Mouse (Mus musculus) NIH3T3 (cell line): ENCODE data around the gene Vgll4.
A peak's percentile ranks its signal among the peaks of the same experiment; 100 is the strongest.

Source experiments
- DNase-seq: peaks from one replicate; pipeline ENCODE4 v3.0.0-alpha.2; 2012; ENCODE audit warnings: low read depth

The Vgll4 gene

DNA sequence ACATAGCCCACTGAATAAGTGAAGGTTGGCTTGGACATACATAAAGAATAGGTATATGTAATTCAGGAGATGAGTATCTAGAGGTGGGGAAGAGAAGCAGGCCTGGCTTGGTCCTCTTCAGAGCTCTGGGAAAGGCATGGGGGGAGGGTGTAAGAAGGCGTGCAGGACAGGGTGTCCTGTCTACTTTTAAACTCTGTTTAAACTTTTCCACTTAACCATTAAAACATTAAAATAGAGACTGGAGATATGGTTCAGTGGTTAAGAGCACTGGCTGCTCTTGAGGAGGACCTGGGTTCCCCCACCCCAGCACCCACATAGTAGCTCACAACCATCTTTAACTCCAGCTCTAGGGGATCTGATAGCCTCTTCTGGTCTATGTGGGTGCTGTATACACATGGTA is 3.2 kb upstream of the Vgll4 start:
- no peak for DNase-seq

- DNase-seq: peak; percentile 55
These were observed 1.1 kb upstream of the Vgll4 start for GRCm38 (mm10) chr6:114970895-114971294.

DNA sequence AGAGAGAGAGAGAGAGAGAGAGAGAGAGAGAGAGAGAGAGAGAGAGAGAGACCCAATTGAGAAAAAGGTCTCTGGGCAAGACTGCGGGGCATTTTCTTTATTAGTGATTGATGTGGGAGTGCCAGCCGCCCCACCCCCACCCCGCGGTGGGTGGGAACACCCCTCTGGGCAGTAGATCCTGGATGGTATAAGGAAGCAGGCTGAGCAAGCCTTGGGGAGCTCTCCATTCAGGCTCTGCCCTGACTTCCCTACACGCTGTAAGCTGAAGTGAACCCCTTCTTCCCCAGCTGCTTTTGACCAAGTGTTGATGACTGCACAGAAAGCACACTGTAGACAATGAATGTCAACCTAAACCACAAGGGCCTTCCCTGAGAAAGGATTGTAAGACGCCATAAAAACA is 592 bp upstream of the Vgll4 start:
- DNase-seq: peak; percentile 38

DNA sequence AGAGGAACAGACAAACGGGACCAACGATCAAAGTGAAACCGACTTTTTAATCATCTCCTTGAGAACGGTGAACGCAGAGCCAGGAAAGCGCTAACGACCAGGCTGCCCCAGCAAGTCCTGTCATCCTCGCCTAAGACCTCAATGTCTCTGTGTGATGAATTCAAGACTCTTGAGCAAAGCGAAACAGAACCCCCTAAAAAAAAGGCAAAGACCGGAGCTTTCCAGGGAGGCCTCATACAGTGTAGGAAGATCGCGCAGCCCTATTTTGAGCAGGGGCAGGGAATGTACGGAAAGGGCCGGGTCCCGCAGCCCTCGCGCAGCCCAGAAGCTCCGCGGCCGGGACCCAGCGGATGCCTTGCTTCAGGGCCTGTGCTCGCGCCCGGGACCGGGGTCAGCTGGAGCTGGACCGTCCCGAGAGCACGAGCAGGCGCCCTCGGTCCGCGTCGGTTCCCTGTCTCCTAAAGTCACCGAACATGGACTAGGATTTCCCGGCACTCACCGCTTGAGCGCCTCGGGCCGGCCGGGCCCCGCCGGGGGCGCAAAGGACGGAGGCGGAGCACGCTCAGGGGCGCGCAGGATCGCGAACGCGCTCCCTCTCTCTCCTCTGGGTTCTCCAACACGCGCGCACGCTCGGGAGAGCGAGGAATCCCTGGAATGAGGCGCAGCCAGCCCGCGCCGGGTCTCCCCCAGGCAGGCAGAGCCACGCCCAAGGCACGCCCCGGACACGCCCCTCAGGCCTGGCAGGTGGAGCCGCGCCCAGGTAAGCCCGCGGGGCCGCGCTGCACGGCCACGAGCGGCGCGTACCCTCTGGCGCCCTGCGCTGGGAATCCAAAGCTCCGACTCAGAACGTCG is 1.2 kb downstream of the Vgll4 start:
- DNase-seq: peak; percentile 94

DNA sequence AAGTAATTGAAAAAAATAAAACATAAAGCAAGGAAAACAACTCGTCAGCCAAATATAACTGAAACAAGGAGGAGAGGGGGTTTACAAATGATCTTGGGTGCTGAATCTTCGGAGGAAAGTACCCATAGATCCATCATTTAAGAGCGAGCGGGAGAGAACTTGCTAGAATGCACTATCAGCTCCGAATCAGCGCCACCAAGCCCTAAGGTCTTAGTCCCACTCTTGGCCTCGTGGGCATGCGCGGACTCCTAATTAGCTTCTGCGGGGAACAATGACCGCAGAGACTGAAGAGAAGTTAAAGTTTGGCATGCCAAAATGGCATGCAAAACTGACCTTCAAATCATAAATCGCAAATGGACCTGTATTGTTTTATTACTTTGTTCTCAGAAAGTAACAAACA is 2.2 kb downstream of the Vgll4 start:
- no peak for DNase-seq

DNA sequence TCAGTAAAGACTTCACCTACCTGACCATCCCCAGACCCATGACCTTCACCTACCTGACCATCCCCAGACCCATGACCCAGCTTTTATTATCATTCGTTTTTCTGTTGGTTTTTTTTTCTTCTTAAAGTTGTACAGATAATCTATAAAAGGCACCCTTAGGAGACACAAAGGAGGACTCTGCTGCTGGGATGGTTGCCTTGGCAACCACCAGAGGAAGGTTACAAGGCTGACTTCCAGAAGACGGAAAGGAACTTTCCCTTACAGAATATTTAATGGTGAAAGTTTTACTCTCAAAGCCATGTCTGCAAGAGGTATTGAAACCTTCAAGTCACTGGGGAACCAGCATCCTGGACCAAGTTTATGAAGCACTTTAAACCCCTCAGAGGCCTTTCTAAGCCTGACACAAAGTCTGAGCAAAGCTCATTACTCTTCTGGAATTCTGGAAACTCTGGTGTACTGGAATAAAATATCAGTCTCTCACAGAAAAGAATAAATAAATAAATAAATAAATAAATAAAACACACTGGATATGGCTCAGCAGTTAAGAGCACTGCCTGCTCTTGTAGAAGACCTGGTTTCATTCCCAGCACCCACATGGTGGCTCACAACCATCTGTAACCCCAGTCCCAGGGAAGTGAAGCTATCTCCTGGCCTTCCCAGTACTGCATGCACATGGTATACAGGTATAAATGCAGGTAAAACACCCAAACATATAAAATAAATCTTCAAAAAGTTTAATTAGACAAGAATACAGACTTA is 3.2 kb downstream of the Vgll4 start:
- DNase-seq: no peak

GRCm38 (mm10) chr6:114965802-114966201 is 4.0 kb downstream of the Vgll4 start:
- DNase-seq: no peak

DNA sequence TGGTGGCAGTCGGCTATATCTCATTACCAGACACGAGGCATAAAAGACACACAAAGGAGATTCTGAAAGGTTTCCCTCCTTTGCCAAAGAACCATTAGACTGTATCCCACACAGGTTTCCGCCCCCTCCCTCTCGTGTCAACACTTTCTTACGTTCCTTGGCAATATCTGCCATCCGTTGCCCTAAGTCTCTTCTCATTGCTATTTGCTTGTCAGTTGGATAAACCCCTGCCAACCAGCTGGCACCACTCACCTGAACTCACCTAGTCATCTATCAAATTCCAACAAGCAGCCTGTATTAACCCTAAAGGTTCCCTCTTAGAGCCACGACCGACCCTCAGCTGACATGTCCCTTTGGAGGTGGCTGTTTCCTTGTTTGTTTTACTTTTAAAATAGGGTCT is 4.4 kb downstream of the Vgll4 start:
- DNase-seq: no peak

- DNase-seq: peak; percentile 28
These were observed 5.6 kb downstream of the Vgll4 start for GRCm38 (mm10) chr6:114964235-114964634.

- no peak for DNase-seq
These were observed 6.2 kb downstream of the Vgll4 start for GRCm38 (mm10) chr6:114963636-114964035.

DNA sequence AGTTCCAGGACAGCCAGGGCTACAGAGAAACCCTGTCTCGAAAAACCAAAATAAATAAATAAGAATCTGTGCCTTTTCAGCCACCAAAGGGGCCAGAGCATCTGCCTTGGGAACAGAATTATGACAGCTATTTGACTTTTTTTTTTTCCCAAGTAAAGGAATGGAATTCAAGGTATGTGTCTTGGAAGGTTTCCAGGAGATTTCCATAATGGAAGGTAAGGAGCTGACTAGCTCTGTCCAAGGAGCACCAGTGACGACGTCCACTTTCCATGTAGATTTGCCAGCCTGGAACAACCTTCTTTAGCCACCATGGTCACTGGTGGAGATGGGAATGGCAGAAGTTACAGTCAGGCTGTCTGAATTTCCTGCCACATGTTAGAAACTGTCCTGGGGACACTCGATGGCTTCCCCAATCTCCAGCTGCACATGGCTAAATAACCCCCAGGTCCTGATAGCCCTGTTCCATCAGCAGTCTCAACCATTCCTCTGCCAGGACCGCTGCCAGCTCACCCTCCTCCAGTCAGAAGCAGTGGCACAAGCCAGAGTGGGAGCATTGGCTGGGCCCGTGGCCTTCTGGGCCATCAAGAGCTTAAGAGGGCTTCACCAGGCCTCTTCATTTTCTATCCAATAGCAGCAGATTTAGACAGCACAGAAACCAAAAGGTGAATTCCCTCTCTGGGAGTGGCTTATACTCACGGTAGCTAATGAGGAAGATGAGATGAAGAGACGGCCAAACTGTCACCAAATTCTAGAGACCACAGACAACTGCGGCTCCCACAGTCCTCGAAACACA is 8.3 kb downstream of the Vgll4 start:
- no peak for DNase-seq

- no peak for DNase-seq
These were observed 10.8 kb downstream of the Vgll4 start for GRCm38 (mm10) chr6:114959012-114959398.

DNA sequence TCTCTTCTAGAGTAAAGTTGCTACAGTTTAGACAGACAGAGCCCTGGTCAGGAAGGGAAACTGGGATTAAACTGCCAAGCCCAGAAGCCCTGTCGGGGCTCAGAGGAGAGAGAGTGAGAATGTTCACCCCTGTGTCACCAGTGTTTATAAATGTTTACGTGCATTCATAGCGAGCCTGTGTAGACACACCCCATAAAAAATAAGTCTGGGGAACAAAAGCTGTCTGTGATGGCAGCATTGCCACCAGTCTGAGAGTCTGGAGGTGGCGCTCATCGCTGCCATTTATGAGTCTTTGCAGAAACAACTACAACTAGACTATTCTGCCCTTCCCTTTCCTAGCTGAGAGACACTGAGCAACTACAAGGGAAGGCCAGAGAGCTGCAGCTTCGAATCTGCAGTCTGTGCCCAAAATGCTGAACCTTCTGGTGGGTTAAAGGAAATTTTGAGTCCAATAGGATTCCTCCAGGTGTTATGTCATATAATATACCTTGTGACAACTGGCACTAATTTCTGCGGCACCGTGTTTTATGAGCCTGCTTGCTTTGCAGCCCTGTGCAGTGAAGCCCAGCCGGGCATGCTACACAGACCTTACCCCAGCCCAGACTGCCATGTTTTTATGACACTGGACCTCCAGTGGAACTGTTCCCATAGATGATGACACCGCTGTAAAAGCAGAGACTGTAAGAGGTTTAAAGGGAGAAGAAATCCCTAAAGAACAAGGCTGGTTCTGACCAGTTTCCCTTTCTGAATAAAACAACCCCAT is 11.4 kb downstream of the Vgll4 start:
- no peak for DNase-seq

DNA sequence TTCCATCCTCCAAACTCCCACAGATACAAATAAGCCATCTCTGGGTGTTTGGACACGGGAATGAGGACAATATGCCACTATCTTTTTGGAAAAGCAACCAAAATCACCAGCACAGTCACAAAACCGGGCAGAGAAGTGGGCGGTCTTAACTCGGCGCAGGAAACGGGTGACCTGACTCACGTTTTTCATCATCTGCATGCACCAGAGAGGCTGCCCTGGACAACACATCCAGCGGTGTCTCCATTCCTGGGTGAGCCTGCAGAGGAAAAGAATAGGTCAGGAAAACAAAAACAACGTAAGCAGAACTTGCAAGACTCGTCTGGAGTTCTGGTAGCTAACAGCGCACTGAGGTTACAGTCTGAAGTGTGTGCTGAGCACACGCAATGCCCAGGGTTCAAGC is 12.0 kb downstream of the Vgll4 start:
- DNase-seq: no peak

GRCm38 (mm10) chr6:114954496-114954895 is 15.3 kb downstream of the Vgll4 start:
- DNase-seq: no peak

DNA sequence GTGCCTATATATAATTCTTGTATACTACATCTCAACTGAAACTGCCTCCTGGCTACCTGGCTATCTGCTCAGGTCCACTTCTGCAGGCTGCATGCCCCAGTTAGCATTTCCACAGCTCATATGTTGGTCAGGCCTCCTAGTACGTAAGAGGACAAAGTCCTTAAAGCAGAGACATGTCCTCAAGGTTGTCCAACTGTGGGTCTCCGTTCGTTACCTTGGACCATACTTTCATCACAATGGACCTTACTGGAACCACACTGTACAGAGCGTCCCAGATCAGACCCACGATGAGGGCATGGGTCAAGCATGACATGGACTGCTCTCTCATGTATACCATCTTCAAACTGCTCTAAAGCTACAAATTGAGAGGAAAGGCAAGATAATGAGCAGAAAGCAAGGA is 16.2 kb downstream of the Vgll4 start:
- DNase-seq: no peak

DNA sequence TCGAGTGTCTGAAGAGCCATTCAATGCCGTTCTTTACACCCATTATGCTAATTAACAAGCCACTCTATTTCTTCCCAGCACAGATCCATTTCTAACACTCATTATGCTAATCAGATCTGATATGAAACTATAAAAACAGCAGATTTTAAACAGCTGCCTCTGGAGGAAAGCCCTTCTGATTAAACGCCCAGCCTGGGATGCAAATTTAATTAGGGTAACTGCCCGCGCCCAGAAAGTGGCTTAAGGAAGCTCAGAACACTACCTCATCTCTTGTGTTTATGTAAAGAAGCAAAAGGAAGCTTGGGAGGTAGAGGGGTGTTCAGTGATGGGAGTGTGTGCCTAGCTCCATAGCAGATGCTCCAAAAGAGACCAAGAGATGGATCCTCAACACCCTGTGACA is 17.4 kb downstream of the Vgll4 start:
- no peak for DNase-seq

DNA sequence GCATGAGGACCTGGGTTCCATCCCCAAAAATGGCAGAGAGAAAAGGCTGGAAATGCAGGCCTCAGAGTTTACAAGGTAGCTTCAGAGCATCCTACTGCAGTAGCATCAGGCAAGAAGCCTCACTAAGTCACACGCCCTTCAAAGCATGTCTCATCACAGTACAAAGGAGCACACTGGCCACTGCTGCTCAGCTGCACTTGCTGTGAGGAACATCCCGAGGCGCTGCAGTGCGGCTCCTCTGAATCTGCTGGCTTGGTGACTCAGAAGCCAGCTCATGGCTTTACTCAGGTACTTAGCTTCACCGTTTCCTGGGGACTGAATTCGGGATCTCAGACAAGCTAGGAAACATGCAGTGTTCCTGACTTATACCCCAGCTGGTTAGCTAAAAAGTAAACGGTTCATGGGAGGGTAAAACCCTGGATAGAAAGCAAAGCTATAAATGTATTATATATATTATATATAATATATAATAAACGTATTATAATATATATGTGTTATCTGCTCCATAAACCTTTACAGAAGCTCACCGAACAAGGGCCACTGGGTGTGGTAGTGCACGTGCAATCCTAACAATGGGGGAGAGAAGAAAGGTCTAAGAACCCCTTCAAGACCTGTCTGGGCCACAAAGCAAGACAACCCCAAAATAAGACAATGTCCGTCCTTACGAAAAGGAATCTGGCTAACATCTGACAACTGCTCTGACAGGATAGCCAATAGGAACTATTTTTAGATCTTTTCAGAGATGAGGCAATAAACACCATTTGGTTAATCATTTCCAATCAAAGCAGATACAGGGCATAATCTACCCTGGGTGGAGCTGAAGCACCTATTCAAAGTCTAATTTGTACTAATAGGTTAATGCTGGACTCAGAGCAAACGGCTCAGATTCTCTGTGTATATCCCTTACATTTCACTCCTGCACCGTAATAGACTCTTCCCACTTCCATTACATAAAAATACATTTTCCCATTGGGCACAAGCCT is 25.0 kb downstream of the Vgll4 start:
- DNase-seq: no peak

DNA sequence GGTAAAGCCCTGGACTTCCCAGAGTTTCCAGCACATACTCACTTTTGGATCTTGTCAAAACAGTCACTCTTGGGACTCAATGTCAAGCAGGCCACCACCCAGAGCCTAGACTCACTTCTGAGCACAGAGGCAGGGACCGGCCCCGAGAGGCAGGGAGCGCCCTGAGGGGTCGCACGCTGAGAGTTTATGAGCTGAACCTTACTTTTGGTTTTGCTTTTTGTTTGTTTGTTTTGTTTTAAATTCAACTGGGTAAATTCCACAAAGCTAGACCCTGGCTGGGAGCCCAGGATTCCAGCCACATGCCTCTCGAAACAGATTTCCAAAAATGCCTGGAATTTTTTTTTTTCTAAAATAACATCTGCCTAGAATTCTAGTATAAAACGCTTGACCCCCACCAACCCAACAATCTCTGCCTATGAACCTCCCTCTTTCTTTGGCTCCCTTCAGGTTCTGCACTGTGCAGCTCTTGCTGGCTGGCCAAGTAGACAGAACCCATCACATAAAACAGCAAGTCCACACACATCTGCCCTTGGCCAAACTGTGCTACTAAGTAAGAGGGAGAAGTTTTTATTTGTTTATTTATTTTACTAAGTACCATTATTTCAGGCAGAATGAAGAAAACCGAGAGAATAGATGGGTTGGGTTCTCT is 28.5 kb downstream of the Vgll4 start:
- DNase-seq: peak; percentile 90

DNA sequence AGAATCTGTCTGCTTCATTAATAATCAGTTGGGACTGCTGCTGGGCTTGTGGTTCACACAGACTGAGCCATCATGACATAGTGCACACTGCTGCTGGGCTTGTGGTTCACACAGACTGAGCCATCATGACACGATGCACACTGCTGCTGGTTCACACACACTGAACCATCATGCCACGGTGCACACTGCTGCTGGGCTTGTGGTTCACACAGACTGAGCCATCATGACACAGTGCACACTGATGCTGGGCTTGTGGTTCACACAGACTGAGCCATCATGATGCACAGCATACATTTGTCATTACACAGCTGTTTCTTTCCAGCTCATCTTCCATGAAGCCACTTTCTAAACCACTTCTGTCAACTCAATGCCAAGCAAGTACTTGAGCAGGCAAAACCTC is 30.1 kb downstream of the Vgll4 start:
- DNase-seq: no peak
